Mouse (Mus musculus) lung, adult 2 months (tissue): ENCODE results near the gene Ccin.

Experiments
- CTCF ChIP-seq: fragments of 200-500 bp; IDR thresholded peaks from 2 replicates; pipeline ENCODE4 v1.5.1; 2011; ENCODE audit warnings: mild to moderate bottlenecking, low read length, control low read depth; ENCODE audit not compliant: insufficient read depth
- POLR2A ChIP-seq: fragments of 200-500 bp; IDR thresholded peaks from 2 replicates; pipeline ENCODE4 v1.6.1; 2011; ENCODE audit warnings: low read depth, mild to moderate bottlenecking, control low read depth, low read length, borderline replicate concordance; ENCODE audit errors: extremely low read depth

GRCm38 (mm10) chr4:44029661-44030066 lies 46.4 kb downstream of the Ccin start:
- TF ChIP-seq CTCF (no peak), POLR2A (no peak)
